Mouse (Mus musculus) stomach, embryonic 15.5 days (tissue): ENCODE measurements around the gene Gm5737. TPM values are rescaled to one million over a fixed set of nuclear protein-coding genes. Genes with fewer than 3 reads are reported as not detected.

ENCODE experiments used
- ATAC-seq: fragments of 200-750 bp; cut with Nextera tagmentation; 2 replicates; pipeline ENCODE4 v1.8.0; 2017; ENCODE audit warnings: low read depth, moderate number of reproducible peaks, moderate TSS enrichment; ENCODE audit not compliant: insufficient read depth, low FRiP score
- H3K27ac ChIP-seq: fragments of 300-500 bp; sonication (generic); 2 replicates; pipeline ENCODE4 v1.5.1; 2015; ENCODE audit warnings: mild to moderate bottlenecking, inconsistent platforms
- H3K27me3 ChIP-seq: fragments of 300-500 bp; sonication (generic); replicated peaks from 2 replicates; pipeline ENCODE4 v1.6.1; 2015; ENCODE audit warnings: inconsistent platforms
- H3K36me3 ChIP-seq: fragments of 300-500 bp; sonication (generic); 2 replicates; pipeline ENCODE4 v1.6.1; 2015; ENCODE audit warnings: inconsistent platforms
- H3K4me1 ChIP-seq: fragments of 300-500 bp; sonication (generic); 2 replicates; pipeline ENCODE4 v1.6.1; 2015; ENCODE audit warnings: inconsistent platforms
- H3K4me2 ChIP-seq: fragments of 300-500 bp; sonication (generic); 2 replicates; pipeline ENCODE4 v1.6.1; 2015; ENCODE audit warnings: mild to moderate bottlenecking, inconsistent platforms
- H3K4me3 ChIP-seq: fragments of 300-500 bp; sonication (generic); replicated peaks from 2 replicates; pipeline ENCODE4 v1.5.1; 2015; ENCODE audit warnings: inconsistent platforms
- H3K9ac ChIP-seq: fragments of 300-500 bp; sonication (generic); 2 replicates; pipeline ENCODE4 v1.6.1; 2015; ENCODE audit warnings: inconsistent platforms
- H3K9me3 ChIP-seq: fragments of 300-500 bp; sonication (generic); 2 replicates; pipeline ENCODE4 v1.6.1; 2016; ENCODE audit warnings: inconsistent platforms
- WGBS: fragments of 180-500 bp; shearing (Covaris S2); methylation state at CpG from one replicate; pipeline ENCODE4 v1.1.7; 2015; 5-methylcytosine and 5-hydroxymethylcytosine counted together
- polyA plus RNA-seq: library from polyadenylated mRNA; unstranded; fragments of >200 nt; fragmentation: Nextera tagmentation; extraction: Ambion mirVana; gene quantifications from 2 replicates; pipeline ENCODE4 v1.2.1, GENCODE M21; 2015

The Gm5737 gene
- polyA plus RNA-seq, 1 experiment from 2014 or later: not detected

GRCm38 (mm10) chr7:120830431-120831381 is 18.5 kb downstream of the Gm5737 start:
- H3K9ac ChIP-seq: peak overlapping the region; percentile 37
- H3K4me3 ChIP-seq: peak overlapping the region; percentile 69
- H3K4me1 ChIP-seq: peaks cover 4% of the 10 kb centered on the region
- no peaks in the 10 kb centered on the region for H3K27me3 ChIP-seq
- WGBS: under 1% methylated on average over 46 of the region's 46 CpGs
- H3K4me2 ChIP-seq: peak overlapping the region; percentile 97
- peak; percentile 37 for ATAC-seq
- no peaks in the 10 kb centered on the region for H3K36me3 ChIP-seq
- peak overlapping the region; percentile 69; the same call in 1 of the 2 replicates for H3K27ac ChIP-seq
- H3K9me3 ChIP-seq: no peaks in the 10 kb centered on the region

GRCm38 (mm10) chr7:120834426-120834825 is 22.3 kb downstream of the Gm5737 start:
- Histone ChIP-seq H3K27me3 (no peaks in the 10 kb centered on the region), H3K4me1 (peaks cover 8% of the 10 kb centered on the region), H3K4me3 (peak overlapping the region; percentile 67), H3K27ac (peak overlapping the region; percentile 84; the same call in 1 of the 2 replicates), H3K4me2 (peak overlapping the region; percentile 56), H3K9ac (no peak overlapping the region), H3K36me3 (no peaks in the 10 kb centered on the region), H3K9me3 (no peaks in the 10 kb centered on the region)
- WGBS: 41% methylated on average over 6 of the region's 6 CpGs
- ATAC-seq: no peak

- Histone ChIP-seq H3K9me3 (no peaks in the 10 kb centered on the region), H3K27me3 (no peaks in the 10 kb centered on the region), H3K4me1 (peaks cover 8% of the 10 kb centered on the region), H3K27ac (peak overlapping the region; percentile 84), H3K4me2 (peak overlapping the region; percentile 56), H3K9ac (0 out of 2 replicates have a peak overlapping the region, but pooled peaks have one; percentile 40), H3K36me3 (no peaks in the 10 kb centered on the region), H3K4me3 (peak overlapping the region; percentile 67)
- 9% methylated on average over 14 of the region's 14 CpGs for WGBS
- peak; percentile 87 for ATAC-seq
Measured at GRCm38 (mm10) chr7:120834863-120835372, 22.8 kb downstream of the Gm5737 start.

GRCm38 (mm10) chr7:120835449-120836359 is 23.5 kb downstream of the Gm5737 start:
- Histone ChIP-seq H3K4me2 (peak overlapping the region; percentile 56), H3K36me3 (no peaks in the 10 kb centered on the region), H3K4me3 (peak overlapping the region; percentile 67), H3K4me1 (peaks cover 8% of the 10 kb centered on the region), H3K27ac (peak overlapping the region; percentile 84), H3K27me3 (no peaks in the 10 kb centered on the region), H3K9me3 (no peaks in the 10 kb centered on the region), H3K9ac (peak overlapping the region; percentile 46; the same call in 1 of the 2 replicates)
- ATAC-seq: peak; percentile 84
- WGBS: under 1% methylated on average over 41 of the region's 41 CpGs

GRCm38 (mm10) chr7:120836361-120836760 is 24.2 kb downstream of the Gm5737 start:
- no peaks in the 10 kb centered on the region for H3K36me3 ChIP-seq
- peak overlapping the region; percentile 52 for H3K4me2 ChIP-seq
- no peaks in the 10 kb centered on the region for H3K27me3 ChIP-seq
- H3K9ac ChIP-seq: no peak overlapping the region
- ATAC-seq: no peak
- WGBS: 5% methylated on average over 12 of the region's 12 CpGs
- peak overlapping the region; percentile 67 for H3K4me3 ChIP-seq
- peaks cover 7% of the 10 kb centered on the region for H3K4me1 ChIP-seq
- H3K27ac ChIP-seq: no peak overlapping the region
- H3K9me3 ChIP-seq: no peaks in the 10 kb centered on the region

GRCm38 (mm10) chr7:120838436-120839160 is 26.4 kb downstream of the Gm5737 start:
- H3K9ac ChIP-seq: no peak overlapping the region
- no peaks in the 10 kb centered on the region for H3K9me3 ChIP-seq
- no peak for ATAC-seq
- H3K4me1 ChIP-seq: peaks cover 4% of the 10 kb centered on the region
- H3K27ac ChIP-seq: peak overlapping the region; percentile 62
- WGBS: 54% methylated on average over 5 of the region's 5 CpGs
- H3K4me3 ChIP-seq: no peak overlapping the region
- H3K4me2 ChIP-seq: no peak overlapping the region
- no peaks in the 10 kb centered on the region for H3K36me3 ChIP-seq
- no peaks in the 10 kb centered on the region for H3K27me3 ChIP-seq

- WGBS: 85% methylated on average over 2 of the region's 2 CpGs
- ATAC-seq: no peak
Measured at GRCm38 (mm10) chr7:120839786-120840185, 27.6 kb downstream of the Gm5737 start.

GRCm38 (mm10) chr7:120842345-120843036 is 30.3 kb downstream of the Gm5737 start, which contains the start of gene Eef2k:
TSS of gene Eef2k (plus strand) at chr7:120842831.
- no peaks in the 10 kb centered on the region for H3K27me3 ChIP-seq
- H3K4me1 ChIP-seq: 0 out of 2 replicates have a peak, but pooled peaks cover 3% of the 10 kb centered on the region
- H3K36me3 ChIP-seq: peaks cover 3% of the 10 kb centered on the region; the same call in 1 of the 2 replicates
- H3K4me3 ChIP-seq: peak within 1 kb of the TSS; percentile 91
- no peaks in the 10 kb centered on the region for H3K9me3 ChIP-seq
- H3K9ac ChIP-seq: peak within 1 kb of the TSS; percentile 97
- WGBS: 3% methylated on average over 34 of the region's 35 CpGs
- peak; percentile 98 for ATAC-seq
- H3K4me2 ChIP-seq: peak within 1 kb of the TSS; percentile 78
- H3K27ac ChIP-seq: peak within 1 kb of the TSS; percentile 99

More at GRCm38 (mm10) chr7:120839786-120840185, 27.6 kb downstream of the Gm5737 start:
- no peaks in the 10 kb centered on the region for H3K36me3 ChIP-seq
- no peaks in the 10 kb centered on the region for H3K9me3 ChIP-seq
- no peak overlapping the region for H3K4me3 ChIP-seq
- no peak overlapping the region for H3K4me2 ChIP-seq
- no peak overlapping the region for H3K9ac ChIP-seq
- H3K27ac ChIP-seq: no peak overlapping the region
- no peaks in the 10 kb centered on the region for H3K27me3 ChIP-seq
- peaks cover 4% of the 10 kb centered on the region; the same call in 1 of the 2 replicates for H3K4me1 ChIP-seq

- WGBS: under 1% methylated on average over 40 of the region's 40 CpGs
- peak overlapping the region; percentile 91 for H3K4me3 ChIP-seq
- ATAC-seq: peak; percentile 65
- no peaks in the 10 kb centered on the region for H3K9me3 ChIP-seq
- H3K4me2 ChIP-seq: peak overlapping the region; percentile 78
- peak overlapping the region; percentile 99 for H3K27ac ChIP-seq
- H3K4me1 ChIP-seq: 0 out of 2 replicates have a peak, but pooled peaks cover 3% of the 10 kb centered on the region
- peak overlapping the region; percentile 97 for H3K9ac ChIP-seq
- no peaks in the 10 kb centered on the region for H3K27me3 ChIP-seq
- H3K36me3 ChIP-seq: peaks cover 7% of the 10 kb centered on the region; the same call in 1 of the 2 replicates
Measured at GRCm38 (mm10) chr7:120843037-120843621, 31.0 kb downstream of the Gm5737 start.

- Histone ChIP-seq H3K9ac (peak overlapping the region; percentile 97), H3K36me3 (peaks cover 7% of the 10 kb centered on the region; the same call in 1 of the 2 replicates), H3K4me1 (0 out of 2 replicates have a peak, but pooled peaks cover 3% of the 10 kb centered on the region), H3K9me3 (no peaks in the 10 kb centered on the region), H3K27me3 (no peaks in the 10 kb centered on the region), H3K27ac (peak overlapping the region; percentile 99), H3K4me3 (peak overlapping the region; percentile 91), H3K4me2 (peak overlapping the region; percentile 78)
- ATAC-seq: no peak
- WGBS: 6% methylated on average over 16 of the region's 16 CpGs
Measured at GRCm38 (mm10) chr7:120843852-120844435, 31.8 kb downstream of the Gm5737 start.
